Mouse (Mus musculus): ENCODE data around the gene Fastkd1.
"Not testable (repeated sequence)": the region's sequence is repeated elsewhere in the genome, so short reads cannot be mapped to it uniquely, and the experiment has no call there.

Fastkd1 gene

GRCm38 (mm10) chr2:69712981-69713625 lies at the start of gene Fastkd1:
TSS of gene Fastkd1 (minus strand) at chr2:69713516.
- DNase-seq (ENCODE audit: low spot score in 2 of 2) = peak; percentile 90 to 94

DNA sequence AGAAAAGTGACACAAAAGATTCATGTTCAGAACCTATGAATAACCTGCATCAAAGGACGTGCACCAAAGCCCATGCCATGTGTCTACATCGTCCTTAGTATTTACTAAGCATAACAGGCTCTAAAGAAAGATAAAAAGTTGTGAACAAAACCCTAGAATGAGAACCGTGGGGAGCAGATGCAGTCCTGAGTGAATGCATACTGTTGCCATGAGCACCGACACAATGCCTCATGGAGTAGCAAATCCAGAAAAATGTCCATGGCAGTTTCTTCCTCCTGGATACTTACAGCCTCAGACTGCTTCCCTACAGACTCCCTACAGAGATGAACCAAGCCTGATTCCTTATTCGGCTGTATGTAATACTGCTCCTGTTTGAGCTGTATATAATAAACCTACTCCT lies 47.7 kb upstream of the Fastkd1 start:
- DNase-seq (ENCODE audit: low spot score in 2 of 2) = no peak

- DNase-seq (ENCODE audit: low spot score in 2 of 2) = no peak
Observed at GRCm38 (mm10) chr2:69745091-69745490, 31.8 kb upstream of the Fastkd1 start.

DNA sequence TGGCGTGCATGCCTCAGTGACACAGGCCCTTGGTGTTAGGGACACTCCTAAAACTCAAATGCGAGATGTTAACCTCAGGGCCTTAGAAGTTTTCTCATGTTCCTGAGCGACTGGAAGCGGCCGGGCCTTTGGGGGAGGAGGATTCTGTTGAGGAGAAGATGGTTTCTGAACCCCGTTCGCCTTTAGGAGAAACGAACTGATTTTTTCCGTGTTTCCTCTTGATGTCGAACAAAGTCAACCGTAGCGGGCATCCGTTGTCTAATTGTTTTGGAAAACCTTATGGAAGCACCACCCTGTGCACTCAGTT lies 10.2 kb upstream of the Fastkd1 start:
- no peak for DNase-seq (ENCODE audit: low spot score in 2 of 2)

DNA sequence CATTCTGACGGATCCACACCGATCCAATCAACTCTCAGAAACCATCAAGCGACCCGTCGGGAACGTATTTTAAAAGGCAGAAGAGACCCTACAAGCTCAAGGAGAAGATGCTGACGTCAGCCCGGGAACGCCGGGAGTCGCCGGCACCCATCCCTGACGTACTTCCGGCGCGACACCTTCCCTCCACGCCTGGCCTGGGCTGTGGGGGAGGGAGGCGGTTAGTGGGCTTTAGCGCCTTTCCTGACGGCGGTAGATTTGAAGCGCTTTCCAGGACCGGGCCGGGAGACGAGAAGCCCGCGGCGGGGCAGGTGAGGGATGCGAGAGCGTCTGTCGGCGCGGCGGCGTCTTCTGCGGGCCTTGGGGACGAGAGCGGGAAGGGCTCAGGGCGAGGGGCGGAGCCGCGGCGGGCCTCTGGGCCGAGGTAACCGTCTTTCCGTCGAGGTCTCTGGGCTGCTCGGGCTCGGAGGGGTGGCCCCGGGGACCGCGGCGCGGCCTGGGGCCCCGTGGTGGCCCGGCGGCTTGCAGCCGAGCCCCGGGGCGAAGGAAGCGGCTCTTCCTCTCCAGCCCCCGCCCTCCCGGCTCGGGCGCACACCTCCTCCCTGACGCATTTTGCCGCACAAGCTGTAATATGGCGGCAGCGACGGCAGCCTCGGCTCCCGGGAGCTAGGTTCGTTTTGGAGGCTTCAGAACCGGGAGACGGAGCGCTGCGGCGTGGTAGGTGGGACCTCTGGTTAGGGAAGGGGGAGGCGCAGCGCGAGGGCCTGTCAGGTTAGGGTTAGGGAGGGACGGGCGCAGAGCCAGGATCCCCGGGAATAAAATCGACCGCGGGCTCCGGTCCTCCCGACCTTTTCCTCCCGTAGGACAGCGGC lies 9.6 kb upstream of the Fastkd1 start:
- peak; percentile 95 to 96 for DNase-seq (ENCODE audit: low spot score in 2 of 2)

DNA sequence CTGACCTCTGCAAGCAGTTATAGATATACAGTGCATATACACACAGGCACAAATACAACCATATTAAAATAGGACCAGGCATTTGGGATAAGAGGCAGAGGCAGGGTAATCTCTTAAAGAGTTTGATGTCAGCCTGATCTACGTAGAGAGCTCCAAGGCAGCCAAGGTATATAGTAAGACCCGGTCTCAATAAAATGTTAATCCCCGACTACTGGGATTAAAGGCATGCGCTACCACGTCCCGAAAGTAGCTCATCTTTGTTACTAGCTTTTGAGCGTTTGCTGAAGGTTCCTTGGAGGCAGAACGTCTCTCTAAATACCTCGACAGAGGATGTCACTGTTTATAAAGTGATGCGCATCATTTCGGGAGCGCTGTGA lies 8.9 kb upstream of the Fastkd1 start, which contains the start of gene Ppig:
Gene Ppig, plus strand, starts transcription at position 273 of the 377 bp plus-strand sequence.
- no peak for DNase-seq (ENCODE audit: low spot score in 2 of 2)

- no peak for DNase-seq (ENCODE audit: low spot score in 2 of 2)
Observed at GRCm38 (mm10) chr2:69719121-69719520, 5.8 kb upstream of the Fastkd1 start.

GRCm38 (mm10) chr2:69716483-69716882 lies 3.2 kb upstream of the Fastkd1 start:
- no peak for DNase-seq (ENCODE audit: low spot score in 2 of 2)

DNA sequence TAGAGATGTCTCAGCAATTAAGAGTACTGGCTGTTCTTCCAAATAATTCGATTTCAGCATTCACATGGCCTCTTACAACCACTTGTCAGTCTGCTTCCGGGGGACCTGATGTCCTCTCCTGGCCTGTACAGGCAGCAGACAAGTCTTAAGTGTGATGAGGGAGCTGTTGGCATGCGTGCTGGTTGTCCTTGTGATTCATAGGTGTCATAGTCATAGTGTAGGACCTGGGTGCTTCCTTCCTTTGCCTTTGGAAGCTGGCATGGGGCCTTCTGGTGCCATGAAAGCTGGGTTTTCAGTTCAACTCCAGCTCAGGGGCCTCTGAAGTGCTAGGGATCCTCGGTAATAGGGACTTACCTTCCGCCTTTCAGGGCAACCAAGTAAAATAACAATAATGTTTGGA lies 810 bp upstream of the Fastkd1 start:
- no peak for DNase-seq (ENCODE audit: low spot score in 2 of 2)

DNA sequence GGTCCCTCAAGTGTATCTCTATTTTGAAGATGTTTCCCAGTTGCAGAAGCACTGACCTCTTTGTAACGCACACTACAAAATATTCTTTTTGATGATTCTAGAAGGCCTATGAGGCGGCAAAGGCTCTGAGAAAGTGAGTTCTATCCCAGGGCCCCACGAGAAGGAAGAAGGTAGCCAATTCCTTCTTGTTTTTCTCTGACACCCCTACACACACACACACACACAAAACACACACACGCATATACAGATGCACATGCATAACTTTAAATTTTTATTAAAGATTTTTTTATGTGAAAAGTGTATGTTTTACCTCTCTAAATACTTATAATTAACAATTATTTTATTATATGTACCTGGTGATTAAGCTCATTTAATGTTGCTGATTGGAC lies 304 bp upstream of the Fastkd1 start:
- no peak for DNase-seq (ENCODE audit: low spot score in 2 of 2)

GRCm38 (mm10) chr2:69712171-69712570 lies 1.1 kb downstream of the Fastkd1 start:
- DNase-seq (ENCODE audit: low spot score in 2 of 2) = peak in 1 of 2 experiments; percentile 29

DNA sequence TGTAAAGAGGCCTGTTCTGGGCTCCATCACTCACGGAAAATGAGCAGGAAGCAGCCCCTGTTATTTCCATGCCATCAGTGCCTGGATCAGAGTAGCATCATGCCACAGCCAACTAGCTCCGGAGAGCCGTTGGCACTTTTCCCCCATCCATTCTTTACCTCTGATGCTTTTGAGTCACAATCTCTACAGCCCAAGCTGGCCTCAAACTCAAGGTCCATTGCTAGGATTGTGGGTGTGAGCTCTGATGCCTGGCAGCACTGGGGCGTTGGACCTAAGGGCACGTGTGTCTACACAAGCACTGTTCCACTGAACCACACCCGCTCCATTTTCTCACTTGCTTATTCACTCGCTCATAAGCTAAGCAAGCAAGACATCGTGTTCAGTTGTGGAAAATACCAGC lies 12.9 kb downstream of the Fastkd1 start:
- DNase-seq (ENCODE audit: low spot score in 2 of 2) = no peak

DNA sequence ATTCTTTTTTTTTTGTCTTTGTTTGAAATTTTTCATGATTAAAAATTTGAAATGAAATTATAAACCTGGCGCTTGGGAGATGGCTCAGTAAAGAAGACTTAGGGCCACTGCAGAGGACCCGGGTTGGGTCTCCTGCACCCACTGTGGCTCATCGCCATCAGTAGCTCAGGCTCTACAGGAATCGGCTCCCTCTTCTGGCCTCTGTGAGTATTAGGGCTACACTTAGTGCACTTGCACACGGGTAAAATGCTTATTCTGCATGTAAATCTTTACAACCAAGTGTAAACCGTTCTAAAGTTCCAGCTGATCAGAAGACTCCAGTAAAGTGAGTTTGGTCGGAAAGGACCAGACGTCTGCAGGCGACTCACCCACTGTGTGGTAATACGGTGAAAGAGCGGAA lies 19.8 kb downstream of the Fastkd1 start:
- no peak for DNase-seq (ENCODE audit: low spot score in 2 of 2)

DNA sequence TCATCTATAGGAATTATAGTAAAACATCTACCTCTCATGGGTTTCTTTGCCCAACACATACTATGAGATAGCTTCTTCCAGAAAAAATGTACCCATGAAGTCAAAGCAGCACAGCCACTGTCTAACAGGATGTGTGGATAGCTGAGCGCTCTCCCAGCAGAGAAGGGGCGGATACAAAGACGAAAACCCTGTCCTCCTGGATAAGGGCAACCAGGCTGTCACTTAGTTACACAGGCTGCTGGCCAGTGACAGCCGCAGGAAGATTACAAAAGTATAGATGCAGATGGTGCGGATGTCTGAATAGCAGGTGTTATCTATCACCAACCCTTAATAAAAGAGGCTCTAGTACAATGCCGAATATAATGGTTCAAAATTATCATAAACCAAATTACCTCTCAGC lies 22.5 kb downstream of the Fastkd1 start:
- no peak for DNase-seq (ENCODE audit: low spot score in 2 of 2)

GRCm38 (mm10) chr2:69690214-69690613 lies 23.1 kb downstream of the Fastkd1 start:
- no peak for DNase-seq (ENCODE audit: low spot score in 2 of 2)

DNA sequence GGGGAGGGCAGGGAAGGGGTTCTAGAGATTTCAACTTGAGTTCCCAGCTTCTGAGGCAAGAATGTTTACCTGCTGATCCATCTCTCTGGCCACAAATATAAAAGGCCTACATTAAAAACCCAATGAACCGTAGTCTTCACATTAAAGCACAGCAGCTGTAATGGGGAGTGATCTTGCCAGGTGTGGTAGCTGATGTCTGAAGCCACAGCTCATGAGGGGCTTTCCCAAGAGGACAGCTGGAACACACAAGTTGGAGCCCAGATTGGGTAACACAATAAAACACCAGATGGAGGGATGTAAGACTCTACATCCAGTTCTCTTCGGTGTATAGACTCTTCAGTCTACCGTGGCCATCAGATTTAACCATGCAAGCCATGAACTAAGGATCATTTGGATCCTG lies 28.8 kb downstream of the Fastkd1 start:
- DNase-seq (ENCODE audit: low spot score in 2 of 2) = no peak

GRCm38 (mm10) chr2:69683036-69683805 lies 30.1 kb downstream of the Fastkd1 start:
- peak in 1 of 2 experiments; percentile 45 for DNase-seq (ENCODE audit: low spot score in 2 of 2)

DNA sequence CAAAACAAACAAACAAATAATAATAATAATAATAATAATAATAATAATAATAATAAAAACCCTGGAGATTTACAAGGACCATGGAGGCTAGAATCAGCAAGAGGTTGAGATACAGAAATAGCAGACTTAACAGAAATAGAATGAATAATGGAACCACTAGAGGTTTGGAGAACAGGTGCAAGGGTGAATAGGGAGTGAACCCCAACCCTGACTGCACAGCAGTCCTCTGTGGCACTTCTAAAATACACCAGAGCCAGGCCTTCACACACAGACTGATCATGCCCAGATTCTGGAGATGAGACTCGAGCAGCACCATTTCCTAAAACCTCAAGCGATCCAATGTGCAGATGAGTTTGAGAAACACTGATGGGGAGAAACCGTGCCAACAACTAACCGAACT lies 31.4 kb downstream of the Fastkd1 start:
- no peak for DNase-seq (ENCODE audit: low spot score in 2 of 2)

DNA sequence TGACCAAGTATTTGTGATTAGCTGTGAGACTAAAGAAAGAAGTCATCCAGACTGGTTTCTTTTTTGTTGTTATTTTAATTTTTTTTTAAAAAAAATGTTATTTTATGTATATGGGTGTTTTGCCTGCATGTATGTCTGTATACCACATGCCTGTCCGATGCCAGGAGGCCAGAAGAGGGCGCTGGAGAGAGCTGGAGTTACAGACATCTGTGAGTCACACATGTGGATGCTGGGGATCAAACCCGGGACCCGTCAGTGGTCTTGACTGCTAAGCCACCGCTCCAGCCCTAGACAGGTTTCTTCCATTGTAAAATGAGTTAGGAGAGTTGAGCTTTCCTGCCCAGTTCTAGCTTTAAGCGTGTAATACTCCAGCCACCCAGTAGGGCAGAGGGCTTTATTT lies 33.3 kb downstream of the Fastkd1 start:
- DNase-seq (ENCODE audit: low spot score in 2 of 2) = no peak

GRCm38 (mm10) chr2:69677215-69677614 lies 36.1 kb downstream of the Fastkd1 start:
- not testable (repeated sequence) for DNase-seq (ENCODE audit: low spot score in 2 of 2)

DNA sequence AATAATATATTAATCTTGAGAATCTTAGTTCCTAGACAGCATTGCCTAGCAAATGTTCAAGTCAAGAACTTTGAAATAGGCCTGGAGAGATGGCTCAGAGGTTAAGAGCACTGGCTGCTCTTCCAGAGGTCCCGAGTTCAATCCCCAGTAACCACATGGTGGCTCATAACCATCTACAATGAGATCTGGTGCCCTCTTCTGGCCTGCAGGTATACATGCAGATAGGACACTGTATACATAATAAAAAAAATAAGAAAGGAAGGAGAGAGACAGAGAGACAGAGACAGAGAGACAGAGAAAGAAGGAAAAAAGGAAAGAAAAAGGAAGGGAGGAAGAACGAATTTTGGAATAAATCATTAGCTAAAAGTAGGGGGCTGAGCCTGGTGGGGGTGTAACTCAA lies 36.6 kb downstream of the Fastkd1 start:
- DNase-seq (ENCODE audit: low spot score in 2 of 2) = no peak

GRCm38 (mm10) chr2:69675266-69675665 lies 38.0 kb downstream of the Fastkd1 start:
- DNase-seq (ENCODE audit: low spot score in 2 of 2) = no peak

GRCm38 (mm10) chr2:69673723-69674122 lies 39.6 kb downstream of the Fastkd1 start:
- DNase-seq (ENCODE audit: low spot score in 2 of 2) = no peak
